Mouse (Mus musculus): ENCODE measurements around the gene Inpp5d. TPM values are rescaled to one million over a fixed set of nuclear protein-coding genes. Genes with fewer than 3 reads are reported as not detected.
"Not testable (repeated sequence)": the region's sequence is repeated elsewhere in the genome, so short reads cannot be mapped to it uniquely, and the experiment has no call there.

The Inpp5d gene
- total RNA-seq, 2 experiments from 2014 or later, result 3.9 to 4.1 TPM

DNA sequence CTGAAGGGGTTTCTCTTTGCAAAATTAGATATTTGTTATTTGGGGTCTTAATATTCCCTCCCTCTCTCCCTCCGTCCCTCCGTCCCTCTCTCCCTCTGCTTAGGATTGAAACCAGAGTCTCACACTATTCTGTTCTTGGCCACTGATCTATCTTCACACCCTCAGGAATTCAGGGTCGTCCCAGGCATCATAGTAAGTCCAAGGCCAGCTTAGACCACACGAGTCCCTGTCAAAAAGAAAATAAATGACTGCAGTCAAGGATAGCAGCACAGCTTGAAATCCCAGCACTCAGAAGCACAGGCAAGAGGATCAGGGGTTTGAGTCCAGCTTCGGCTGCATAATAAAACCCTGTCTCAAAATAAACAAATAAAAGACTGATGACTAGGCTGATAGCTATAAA is 35.0 kb downstream of the Inpp5d start:
- no peak for DNase-seq (ENCODE audit: low spot score)

DNA sequence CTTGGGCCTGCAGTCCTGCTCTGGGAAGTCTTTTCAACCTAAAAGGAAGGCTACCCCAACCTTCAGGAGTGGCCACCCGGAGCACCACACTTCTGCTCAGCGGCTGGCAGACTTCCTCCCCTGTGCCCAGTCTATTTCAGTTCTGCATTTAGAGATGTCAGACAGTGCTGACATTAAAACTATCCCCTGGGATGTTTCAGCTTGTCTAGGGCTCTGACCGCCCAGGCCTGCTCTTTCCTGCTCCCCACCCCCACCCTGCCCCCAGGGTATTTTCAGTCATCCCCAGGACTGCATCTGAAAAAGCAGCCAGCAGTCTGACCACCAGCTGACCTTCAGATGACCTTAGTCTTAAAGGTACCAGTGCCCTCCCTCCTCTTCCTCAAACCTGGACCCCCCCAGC is 38.0 kb downstream of the Inpp5d start:
- DNase-seq (ENCODE audit: low spot score), result no peak

DNA sequence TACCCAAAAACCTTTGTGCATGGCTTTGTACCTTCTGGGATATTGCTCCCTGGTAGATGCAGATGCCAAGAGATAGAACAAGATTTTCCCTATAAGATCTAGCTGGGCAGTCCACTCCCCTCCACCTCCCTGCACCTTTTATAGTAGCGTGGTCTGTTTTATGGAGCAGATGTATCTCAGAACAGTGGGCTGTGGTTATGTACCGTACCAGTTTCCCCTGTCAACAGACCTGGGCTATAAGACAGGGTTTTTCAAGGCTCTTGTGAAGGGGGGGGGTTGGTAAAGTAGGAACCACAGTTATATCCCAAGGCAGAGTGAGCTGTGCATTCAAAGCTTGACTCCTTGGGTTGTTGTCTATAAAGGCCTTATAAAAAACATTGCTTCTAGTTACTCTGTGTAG is 38.4 kb downstream of the Inpp5d start:
- DNase-seq (ENCODE audit: low spot score), result no peak

DNA sequence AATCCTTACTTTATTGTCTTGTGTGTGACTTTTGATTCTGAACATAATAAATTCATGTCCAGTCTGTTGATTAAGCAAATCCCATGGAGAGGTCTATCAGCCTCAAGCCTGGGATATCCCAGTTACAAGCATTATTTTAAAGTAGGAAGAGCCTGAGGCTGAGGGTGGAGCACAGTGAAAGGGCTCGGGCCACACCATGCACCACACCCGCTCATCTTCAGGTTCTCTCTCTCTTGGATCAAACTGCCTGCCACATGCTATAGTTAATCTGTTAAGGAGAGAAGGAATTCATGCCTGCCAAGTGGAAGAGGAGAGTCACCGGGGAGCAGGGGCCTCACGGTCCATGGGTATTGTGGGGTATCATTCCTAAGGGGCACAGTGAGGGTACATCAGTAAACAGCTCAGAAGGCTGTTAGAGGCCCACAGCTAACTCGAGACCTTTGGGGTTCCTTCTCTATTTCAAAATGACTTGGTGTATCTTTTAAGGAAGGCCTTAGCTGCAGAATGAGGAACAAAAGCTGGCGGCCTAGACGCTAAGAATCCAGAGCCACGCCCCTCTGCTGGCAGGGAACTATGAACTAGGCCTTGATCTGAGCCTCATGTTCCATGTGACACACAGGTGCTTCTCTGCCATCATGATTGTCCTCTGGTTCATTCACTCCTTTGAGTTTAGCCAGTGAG is 39.0 kb downstream of the Inpp5d start:
- no peak for DNase-seq (ENCODE audit: low spot score)

DNA sequence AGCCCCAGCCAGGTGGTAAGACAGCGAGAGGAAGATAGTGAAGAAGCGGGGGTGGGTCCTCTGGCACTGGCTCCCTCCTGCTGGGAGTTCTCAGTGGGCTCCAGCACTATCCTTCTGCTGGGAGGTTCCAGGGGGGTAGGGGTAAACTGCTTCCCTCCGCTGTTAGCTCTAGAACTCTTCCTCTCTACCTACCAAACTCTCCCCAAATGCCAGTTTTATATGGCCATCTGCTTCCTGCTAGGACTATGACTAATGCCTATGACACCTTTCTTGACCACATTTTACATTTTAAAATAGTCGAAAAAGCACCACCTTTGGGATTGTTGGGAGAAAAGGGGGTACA is 39.5 kb downstream of the Inpp5d start:
- DNase-seq (ENCODE audit: low spot score), result no peak

DNA sequence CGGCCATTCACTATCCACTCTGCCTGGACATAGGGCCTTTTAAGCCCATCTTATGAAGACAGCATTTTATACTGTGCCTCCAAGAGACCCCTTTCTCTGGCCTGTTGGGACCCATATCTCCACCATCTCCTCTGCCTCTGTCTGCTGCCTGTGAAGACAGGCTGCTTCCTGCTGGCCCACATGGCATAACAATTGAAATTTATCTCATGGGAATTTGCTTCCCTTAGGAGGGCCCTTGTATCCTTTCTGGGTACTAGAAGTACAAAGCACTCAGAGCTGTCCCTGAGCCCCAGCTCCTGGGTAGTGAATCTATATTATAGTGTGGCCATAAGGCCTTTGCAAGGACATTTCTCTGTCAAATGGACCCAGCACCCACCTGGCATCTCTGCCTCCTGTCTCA is 40.6 kb downstream of the Inpp5d start:
- no peak for DNase-seq (ENCODE audit: low spot score)

DNA sequence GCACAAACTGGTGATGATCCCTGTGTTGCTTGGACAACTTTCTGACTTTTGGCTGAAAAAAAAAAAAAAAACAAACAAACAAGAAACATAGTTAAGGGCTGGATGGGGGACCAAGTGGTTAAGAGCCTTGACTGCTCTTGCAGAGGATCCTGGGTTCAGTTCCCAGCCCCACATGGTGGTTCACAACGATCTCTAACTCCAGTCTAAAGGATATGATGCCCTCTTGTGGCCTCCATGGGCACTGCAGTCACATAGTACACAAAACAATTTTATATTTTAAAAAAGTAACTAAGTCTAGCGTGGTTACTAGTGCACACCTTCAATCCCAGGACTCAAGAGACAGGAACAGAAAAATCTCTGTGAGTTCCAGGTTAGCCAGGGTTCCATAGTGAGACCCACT is 43.9 kb downstream of the Inpp5d start:
- no peak for DNase-seq (ENCODE audit: low spot score)

DNA sequence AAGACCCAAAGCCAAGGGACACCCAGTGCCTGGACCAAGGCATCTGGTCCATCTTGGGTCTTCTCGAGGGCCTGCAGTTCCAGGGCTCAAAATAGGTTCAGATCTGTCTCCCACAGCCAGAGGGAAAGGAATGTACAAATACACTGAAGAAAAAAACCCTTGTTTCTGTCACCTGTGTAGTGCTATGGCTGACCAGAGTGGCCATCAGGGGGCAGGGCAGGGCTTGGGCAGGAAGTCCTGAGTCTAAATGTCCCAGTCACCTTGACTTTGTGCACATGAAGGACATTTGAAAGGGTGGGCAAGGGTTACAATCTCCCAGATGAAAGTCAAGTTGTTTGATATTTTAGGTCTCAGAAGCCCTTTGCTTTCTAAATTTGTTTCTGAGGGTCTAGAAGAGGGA is 46.9 kb downstream of the Inpp5d start:
- no peak for DNase-seq (ENCODE audit: low spot score)

DNA sequence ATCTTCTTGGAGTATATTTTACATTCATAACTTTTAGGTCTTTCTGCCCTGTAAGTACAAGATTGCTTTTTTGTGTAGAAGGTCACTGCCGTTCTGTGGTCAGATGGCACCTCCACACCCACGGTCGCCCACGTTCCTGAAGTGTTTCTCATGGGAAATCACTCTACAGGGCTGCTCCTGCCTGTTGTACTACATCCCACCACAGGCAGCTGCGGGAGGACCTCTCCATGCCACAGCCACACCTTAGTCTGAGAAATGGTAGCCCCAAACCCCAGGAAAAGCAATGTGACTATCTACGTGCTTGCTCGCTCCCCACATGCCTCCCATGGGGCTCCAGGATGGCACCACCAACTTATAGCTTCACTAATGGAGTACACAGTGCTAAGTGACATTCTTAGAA is 48.2 kb downstream of the Inpp5d start:
- DNase-seq (ENCODE audit: low spot score), result no peak

DNA sequence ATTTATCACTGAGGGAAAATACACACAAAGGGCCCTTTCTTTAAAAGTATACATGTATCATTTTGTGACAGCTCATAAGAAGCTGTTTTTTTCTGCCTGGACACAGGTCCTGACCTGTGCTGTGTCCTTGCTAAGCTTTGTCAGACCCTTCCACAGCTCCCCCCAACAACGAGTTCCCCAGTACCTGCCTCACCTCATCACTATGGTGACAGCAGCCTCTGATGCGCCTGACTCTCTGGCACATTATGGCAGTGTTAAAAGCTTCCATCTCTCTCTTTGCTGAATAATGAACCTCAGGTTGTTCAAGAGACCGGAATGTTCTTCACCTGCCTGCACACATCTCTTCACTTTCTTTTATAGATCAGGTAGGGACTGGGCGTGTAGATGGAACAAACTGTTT is 51.4 kb downstream of the Inpp5d start:
- DNase-seq (ENCODE audit: low spot score), result no peak

DNA sequence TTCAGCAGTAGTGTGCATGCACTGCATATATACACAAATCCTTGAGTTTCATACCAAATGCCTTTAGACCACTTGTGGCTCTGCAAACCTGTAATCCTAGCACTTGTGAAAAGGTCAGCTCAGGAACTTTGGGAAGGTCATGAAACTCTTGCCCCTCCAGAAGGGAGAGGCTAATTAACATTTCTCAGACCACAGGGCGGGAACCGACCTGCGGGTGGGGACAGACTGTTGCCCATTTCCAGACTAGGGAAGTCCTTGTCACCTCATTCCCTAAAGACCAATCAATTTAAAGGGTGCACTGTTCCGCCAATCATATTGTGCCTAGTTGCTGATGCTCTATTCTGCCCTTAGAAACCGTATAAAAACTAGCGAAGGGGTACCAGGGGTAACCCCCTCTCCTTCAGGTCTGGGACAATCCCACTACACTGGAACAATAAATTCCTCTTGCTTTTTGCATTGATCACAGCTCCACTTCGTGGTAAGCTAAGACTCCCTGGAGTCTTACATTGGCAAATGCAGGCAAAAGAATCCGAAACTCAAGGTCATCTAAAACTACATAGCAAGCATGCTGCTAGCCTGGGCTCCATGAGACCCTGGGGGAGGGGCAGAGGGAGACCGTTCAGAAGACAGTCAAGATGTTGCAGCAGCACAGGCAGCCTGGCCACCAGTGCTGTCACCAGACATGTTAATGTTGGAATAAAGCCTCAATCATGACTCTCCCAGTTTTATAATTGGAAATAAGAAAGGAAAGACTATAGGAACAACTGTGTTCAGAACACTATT is 53.9 kb downstream of the Inpp5d start:
- DNase-seq (ENCODE audit: low spot score), result no peak

DNA sequence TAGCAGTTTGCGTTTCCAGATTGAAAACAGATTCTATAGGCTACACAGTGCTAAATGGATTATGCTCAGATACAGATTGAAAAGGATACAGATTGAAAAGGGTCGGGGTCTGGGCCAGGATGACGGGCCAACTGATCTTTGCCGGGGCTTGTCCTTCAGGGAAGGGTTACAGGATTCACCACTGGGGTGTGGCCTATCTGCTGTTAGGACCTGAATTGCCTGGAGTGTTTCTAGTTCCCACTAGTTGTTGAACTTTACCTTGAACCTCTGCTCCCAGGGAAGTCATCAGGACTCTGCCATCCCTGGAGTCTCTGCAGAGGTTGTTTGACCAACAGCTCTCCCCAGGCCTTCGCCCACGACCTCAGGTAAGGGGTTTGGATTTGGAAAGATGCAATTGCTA is 55.9 kb downstream of the Inpp5d start:
- DNase-seq (ENCODE audit: low spot score), result no peak

DNA sequence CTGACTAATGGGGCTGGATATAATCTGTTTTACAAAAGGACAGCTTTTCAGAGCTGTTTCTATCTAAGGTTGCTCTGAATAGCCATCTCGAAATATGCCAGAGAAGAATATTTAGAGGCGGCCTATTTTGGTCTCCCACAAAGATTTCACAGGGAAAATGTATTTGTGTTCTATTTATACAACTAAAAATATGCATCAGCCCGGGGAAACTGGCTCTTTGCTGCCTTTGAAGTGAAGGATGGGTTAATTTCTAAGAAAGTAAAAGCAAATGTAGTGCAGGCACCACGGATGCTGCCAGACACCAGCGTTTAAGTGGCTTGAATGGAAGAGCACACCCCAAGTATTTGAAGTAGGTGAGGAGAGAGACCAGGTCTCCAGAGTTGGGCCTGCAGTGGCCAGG is 59.0 kb downstream of the Inpp5d start:
- DNase-seq (ENCODE audit: low spot score), result no peak

DNA sequence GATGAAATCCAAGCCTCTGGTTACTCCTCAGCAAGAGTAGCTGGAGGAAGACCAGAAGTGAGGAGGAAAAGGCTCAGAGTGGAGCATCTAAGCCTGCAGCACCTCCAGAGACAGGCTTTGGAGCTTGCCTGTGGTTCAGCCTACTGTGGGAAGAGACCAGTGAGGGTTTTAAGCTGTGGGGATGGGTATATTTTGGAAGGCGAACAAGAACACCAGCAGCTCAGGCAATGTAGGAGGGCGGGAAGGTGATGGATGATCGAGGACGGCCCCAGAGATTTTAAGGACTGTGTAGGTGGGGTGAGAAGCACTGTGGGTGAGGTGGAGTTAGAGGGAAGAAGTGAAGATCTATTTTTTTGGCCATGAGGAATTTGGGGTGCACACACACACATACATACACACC is 60.8 kb downstream of the Inpp5d start:
- peak; percentile 21 for DNase-seq (ENCODE audit: low spot score)

DNA sequence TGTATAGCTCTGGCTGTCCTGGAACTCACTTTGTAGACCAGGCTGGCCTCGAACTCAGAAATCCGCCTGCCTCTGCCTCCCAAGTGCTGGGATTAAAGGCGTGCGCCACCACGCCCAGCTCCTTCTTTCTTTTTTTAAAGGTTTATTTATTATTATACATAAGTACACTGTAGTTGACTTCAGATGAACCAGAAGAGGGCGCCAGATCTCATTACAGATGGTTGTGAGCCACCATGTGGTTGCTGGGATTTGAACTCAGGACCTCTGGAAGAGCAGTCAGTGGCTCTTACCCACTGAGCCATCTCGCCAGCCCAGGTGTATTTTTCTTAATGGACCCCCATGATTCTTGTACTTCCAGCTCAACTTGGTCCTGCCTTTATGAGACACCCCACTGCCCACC is 62.4 kb downstream of the Inpp5d start:
- DNase-seq (ENCODE audit: low spot score), result not testable (repeated sequence)

DNA sequence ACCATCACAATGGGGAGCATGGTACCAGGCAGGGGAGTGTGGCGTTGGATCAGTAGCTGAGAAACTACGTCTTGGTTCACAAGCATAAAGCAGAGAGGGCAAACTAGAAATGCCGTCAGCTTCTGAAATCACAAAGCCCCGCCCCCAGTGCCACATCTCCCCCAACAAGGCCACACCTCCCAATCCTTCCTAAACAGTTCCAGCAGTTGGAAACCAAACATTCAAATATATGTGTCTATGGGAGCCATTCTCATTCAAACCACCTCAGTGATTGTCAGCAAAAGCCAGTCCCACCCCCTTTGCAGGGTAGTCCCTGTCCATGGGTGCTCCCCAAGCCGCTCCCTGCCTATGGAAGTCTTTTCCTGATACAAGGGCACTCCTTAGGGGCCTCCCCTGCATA is 64.0 kb downstream of the Inpp5d start:
- DNase-seq (ENCODE audit: low spot score), result no peak

DNA sequence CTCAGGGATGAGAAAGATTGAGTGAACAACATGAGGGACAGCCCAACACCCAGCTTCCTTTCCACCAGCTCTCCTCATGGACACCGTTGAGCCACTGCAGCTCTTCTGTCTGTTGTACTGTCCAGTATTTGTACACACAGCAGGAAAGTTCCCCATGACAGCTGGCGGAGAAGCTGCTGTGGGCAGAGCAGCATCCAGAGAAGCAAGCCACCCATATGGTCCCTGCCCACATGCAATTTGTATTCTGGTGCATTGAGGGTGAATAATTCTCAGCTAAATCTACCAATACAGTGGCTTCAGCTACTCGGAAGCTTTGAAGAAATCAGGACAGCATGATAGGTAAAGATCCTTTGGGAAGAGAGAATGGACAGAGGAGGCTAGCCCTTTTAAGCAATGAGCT is 64.7 kb downstream of the Inpp5d start:
- DNase-seq (ENCODE audit: low spot score), result no peak

DNA sequence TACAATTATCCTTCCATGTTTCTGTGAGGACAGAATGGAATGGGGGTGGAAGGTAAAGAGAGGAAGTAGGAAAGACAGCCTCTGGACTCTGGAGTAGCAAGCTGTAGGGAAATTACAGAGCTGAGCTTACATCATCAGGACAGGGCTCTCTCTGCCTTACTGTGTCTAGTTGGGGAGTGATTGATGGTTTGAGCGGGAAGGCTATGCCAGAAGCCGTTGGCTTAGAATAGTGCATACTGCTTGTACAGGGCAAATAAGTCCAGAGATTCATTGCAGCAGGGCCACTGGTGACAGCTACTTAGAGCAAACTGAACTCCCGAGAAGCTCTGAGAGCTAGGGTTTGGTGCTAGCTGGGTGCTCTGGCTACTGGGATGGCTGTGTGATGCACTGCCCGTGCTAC is 66.2 kb downstream of the Inpp5d start:
- DNase-seq (ENCODE audit: low spot score), result peak; percentile 5

DNA sequence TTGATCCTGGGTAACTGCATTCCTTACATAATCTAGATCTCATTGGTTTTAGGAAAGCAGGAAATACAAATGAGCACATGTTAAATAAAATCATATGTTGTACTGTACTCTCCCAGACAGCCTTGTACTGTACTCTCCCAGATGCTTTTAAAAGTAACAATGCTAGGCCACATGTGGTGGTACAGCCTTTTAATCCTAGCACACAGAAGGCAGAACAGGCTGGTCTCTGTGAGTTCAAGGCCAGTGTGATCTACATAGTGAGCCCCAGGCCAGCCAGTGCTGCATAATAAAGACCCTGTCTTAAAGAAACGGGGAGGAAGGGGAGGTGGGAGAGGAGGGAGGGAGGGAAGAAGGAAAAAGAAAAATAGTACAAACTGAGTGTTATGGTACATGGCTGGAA is 66.9 kb downstream of the Inpp5d start:
- no peak for DNase-seq (ENCODE audit: low spot score)

DNA sequence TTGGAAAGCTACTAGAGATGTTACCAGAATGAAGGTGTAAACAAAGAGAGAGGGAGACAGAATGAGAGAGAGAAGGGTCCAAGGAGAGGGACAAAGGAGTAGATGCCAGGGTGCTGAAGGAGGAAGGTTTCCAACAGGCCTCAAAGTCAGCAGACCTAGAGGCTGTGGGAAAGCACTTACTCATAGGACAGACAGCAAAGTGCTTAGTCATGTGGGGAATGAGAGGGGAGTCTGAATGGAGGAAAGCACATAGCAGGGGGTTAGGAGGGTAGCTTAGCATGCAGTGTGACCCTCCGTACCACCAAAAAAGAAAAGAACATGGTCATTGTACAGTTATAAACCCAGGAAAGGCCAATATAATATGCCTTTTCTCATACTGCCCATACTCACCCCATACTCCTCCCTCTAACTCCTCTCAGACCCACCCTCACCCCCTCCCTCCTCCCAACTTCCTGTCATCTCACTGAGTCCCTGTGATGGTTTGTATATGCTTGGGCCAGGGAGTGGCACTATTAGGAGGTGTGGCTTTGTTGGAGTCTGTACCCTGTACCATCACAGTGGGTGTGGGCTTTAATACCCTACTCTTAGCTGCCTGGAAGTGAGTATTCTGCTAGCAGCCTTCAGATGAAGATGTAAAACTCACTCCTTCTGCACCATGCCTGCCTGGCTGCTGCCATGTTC is 69.7 kb downstream of the Inpp5d start:
- no peak for DNase-seq (ENCODE audit: low spot score)

DNA sequence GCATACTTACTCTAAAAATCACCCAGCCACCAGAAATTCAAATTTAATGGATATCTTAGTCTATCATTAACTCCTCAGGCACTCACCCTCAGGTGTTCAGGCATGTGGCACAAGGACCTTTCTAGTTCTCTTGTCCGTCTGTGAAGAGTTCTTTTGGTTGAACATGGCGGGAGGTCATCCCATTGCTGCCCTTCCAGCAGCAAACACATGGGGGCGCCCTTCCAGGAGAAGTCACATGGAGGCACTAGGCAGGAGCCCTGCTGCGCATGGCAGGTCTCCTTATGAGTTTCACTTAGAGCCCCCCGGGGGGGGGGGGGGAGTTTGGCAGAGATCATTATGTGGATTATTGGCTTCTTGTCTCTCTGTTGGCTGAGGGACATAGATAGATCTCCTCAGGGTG is 76.2 kb downstream of the Inpp5d start:
- DNase-seq (ENCODE audit: low spot score), result peak; percentile 16

DNA sequence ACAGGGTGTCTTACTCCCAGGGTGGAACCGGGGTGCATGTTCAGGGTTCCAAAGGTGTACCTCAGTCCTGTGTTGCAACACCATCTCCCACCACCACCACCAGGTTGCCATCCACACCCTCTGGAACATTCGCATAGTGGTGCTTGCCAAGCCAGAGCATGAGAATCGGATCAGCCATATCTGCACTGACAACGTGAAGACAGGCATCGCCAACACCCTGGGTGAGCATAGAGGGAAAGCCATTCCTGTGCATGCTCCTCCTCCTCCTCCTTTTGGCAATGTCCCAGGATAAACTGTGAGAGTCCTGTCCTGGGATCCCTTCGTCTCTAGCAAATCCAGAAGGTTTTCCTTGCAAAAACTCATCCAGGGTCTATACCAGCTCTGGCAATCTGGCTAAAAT is 77.9 kb downstream of the Inpp5d start:
- no peak for DNase-seq (ENCODE audit: low spot score)

DNA sequence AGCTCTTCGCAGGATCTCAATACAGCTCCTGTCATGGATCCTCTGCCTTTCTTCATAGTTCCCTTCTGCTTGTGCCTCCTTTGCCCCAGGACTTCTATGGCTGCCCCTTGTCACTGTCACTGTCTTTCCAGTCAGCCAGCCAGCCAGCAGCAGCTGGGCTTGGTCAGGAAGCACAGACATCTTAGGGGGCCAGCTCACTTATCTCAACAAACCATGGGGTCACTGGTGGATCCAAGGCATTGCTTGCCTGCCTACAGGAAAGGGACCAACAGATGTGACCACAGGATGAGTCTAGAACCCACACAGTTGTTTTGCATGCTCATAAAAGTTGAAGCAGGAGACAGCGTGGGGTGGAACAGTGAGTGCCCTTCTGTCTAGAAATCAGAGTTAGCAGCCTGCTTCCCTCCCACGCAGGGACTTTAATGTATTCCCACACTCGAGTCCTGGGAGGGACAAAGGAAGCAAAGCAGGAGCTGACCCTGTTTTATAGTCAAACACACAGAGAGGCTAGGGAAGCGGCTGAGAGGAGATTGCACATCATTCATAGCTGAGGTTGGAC is 79.9 kb downstream of the Inpp5d start:
- no peak for DNase-seq (ENCODE audit: low spot score)

Measured in gastrocnemius, adult 18-20 months (tissue).